Mouse (Mus musculus) brain, embryonic 14.5 days (tissue): ENCODE measurements at regions not wholly inside any gene's neighbourhood (a gene's known extent, or its start where the extent isn't known, plus 50 kb on each side); places are given as distances from the start of the nearest gene placed in this dataset.

Source experiments
- DNase-seq: peaks from one replicate; pipeline ENCODE4 v3.0.0-alpha.2; 2011; ENCODE audit warnings: low read depth
- CTCF ChIP-seq: fragments of 200-500 bp; IDR thresholded peaks from 2 replicates; pipeline ENCODE4 v1.5.1; 2012; ENCODE audit warnings: inconsistent platforms, mild to moderate bottlenecking, moderate library complexity, borderline replicate concordance; ENCODE audit not compliant: insufficient read depth, insufficient read length; ENCODE audit errors: extremely low read depth
- POLR2A ChIP-seq: fragments of 200-500 bp; IDR thresholded peaks from 2 replicates; pipeline ENCODE4 v1.6.1; 2012; ENCODE audit warnings: mild to moderate bottlenecking, inconsistent platforms, borderline replicate concordance; ENCODE audit not compliant: poor library complexity, insufficient read depth, insufficient read length, severe bottlenecking; ENCODE audit errors: extremely low read depth

DNA sequence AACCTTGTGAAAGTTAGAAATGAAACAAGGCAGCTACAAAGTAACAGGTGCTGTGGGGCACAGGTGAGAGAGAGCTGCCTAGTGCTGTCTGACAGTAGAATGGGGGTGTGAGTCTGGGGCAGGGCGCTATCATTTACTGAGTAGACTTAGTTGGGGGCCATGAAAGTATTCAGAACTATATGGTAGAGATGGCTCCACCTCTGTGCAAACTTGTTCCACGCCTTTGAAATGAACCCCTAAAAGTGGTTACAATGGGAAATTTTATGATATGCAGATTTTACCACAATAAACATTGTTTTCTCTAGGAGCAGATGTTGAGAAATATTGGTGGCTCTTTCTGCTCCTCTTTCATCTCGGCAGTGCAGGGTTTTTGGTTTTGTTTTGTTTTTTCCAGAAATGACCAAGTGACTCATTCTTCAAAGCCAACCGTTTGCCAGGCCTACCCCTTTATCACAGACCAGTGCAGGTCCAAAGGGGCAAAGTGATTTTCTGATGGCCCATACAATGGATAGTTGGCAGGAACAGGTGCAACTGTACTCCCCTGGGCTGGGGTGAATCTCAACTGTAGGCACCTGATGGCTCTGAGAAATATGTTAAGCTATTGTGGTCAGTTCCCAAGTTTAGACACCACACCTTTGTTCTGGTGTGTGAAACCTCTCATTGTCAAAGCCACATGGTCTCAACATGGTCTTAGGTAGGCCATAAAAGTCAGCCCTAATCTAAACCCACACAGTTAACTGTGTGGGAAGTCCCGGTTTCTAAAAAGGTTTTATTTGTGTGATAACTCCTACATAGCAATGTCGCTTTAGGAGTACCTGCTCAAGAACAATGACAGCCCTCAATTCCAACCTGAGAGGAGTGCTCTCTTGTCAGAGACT lies 77.2 kb downstream of the Ets2 start:
- DNase-seq: no peak
- TF ChIP-seq CTCF (no peak), POLR2A (no peak)

DNA sequence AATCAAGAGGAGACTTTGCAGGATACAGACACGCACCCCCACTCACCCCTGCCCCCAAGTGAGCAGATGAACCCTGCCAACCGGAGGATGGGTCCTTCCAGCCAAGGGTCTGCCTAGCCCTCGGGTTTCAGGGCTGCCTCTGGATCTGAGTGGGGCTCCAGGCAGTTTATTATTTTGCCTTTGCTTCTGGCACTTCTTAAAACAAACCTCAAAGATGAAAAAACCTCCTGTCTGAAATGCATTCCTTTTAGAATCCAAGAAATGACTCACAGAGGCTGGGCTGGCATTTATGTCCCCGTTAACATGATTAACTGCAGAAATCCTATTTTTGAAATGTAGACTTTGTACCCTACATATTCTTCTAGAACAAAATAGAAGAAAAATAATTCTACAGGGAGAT lies 76.3 kb downstream of the Ets2 start:
- DNase-seq: no peak
- no peak for TF ChIP-seq POLR2A
- TF ChIP-seq CTCF: no peak

DNA sequence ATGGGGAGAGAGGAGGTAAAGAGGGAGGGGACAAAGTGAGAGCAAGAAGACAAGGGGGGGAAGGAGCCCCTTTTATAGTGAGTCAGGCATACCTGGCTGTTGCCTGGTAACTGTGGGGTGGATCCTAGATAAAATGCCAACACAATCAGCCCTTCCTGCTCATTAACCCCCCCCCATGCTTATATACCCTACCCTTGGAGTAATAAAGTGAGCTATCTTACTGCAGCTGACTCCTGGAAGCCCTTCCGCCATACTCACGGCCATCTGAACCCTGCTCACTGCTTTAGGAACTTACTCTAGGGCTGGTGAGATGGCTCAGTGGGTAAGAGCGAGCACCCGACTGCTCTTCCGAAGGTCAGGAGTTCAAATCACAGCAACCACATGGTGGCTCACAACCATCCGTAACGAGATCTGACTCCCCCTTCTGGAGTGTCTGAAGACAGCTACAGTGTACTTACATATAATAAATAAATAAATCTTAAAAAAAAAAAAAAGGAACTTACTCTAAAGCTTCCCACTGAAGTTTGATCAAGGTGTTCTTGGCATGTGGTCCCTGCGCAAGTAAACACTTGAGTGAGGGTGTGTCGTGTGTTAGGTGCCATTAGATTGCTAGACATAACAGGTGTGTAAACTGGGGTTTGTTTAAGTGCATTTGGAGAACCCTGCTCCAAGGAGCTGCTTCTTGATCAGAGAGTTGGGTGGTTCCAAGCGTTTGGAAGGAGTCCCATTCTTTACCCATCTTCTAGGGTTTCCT lies 74.9 kb downstream of the Ets2 start:
- TF ChIP-seq CTCF: no peak
- no peak for TF ChIP-seq POLR2A
- no peak for DNase-seq

DNA sequence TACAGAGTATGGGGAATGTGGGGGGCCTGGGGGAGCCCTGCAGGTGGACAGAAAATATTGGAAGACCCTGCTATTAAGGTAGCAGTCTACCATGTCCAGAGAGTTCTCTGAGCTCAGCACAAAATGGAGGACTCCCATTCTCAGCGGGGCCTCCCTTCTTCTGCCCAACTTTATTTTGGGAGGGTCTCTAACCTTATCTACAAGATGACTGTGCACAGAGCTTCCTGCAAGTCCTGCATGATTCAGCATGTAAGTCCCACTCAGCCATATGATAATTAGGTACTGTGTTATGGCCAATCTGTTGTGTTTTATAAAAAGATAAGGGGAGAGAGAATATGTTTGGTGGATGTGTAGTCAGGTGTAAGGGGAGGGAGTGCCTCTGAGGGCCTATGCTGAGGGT lies 74.1 kb downstream of the Ets2 start:
- no peak for TF ChIP-seq POLR2A
- TF ChIP-seq CTCF: no peak
- no peak for DNase-seq

DNA sequence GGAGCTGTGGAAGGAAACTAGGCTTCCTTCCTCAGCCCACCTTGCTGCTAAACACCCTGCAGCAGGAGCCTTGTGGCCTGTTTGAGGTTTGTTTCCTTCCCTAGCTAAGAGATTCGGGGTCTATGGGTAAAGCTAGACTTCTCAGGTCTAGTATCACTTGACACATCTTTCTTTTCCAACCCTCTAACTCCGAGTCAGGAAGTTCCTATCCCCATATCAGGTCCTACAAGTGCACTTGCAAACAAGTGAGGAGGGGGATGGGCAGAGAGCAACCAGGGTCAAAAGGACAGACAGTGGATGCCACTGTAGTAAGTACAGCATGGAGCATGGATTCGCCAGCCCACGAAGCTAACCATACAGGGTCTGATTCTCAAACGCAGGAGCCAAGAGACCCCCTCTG lies 73.5 kb downstream of the Ets2 start:
- no peak for DNase-seq
- TF ChIP-seq POLR2A (no peak), CTCF (no peak)

DNA sequence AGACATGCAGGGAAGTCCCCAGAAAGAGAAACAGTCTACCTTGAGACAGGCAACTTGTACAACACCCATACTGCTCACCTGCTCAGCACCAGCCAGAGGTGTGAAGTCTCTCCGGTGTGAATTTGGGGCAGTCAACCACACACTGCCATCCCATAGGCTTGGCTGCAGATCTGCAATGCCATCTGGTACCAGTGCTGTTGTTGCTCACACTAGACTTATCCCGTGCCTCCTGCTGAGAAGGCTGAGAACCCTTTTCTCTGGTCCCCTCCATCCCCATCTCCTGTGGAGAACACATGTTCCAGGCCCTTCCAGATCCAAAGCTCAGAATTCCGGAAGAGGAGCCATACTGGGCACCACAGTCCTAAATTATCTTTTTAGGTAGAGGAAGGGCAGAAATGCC lies 71.3 kb downstream of the Ets2 start:
- DNase-seq: no peak
- TF ChIP-seq CTCF: no peak
- TF ChIP-seq POLR2A: no peak
